Mouse (Mus musculus): ENCODE data around the gene Fam102a. TPM values are rescaled to one million over a fixed set of nuclear protein-coding genes. Genes with fewer than 3 reads are reported as not detected.
A peak's percentile ranks its signal among the peaks of the same experiment; 100 is the strongest.

Fam102a gene
- polyA plus RNA-seq, 1 experiment = 39.0 TPM

DNA sequence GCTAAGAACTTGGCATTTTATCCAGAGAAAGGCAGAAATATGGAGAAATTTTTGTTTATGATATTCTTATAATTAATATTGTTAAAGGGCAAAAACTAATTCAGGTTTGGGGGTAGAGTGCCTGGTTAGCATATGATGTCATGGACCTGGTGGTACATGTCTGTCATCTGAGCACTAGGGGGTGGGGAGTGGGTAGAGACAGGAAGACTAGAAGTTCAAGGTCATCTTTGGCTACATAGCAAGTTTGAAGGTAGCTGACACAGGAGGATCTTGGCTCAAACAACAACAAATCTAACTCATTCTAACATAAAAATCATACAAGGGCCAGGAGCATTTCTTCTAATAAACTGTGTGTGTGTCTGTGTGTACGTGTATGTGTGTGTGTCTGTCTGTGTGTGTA is 6.8 kb upstream of the Fam102a start:
- no peak for DNase-seq
- TF ChIP-seq CTCF (conservative IDR thresholded peaks at IDR 0.05; ENCODE audit: insufficient read depth, insufficient read length, low read depth, low read length) = no peak
- no peak for TF ChIP-seq POLR2A (IDR thresholded peaks at IDR 0.05; ENCODE audit: low read depth, low read length)
- Histone ChIP-seq H3K27me3 (replicated peaks; ENCODE audit: control insufficient read depth, insufficient read depth, low read length) (no peaks in the 10 kb centered on the region), H3K4me1 (ENCODE audit: control insufficient read depth, insufficient read depth, low read length) (peaks cover 12% of the 10 kb centered on the region; the same call in 1 of the 2 replicates), H3K36me3 (ENCODE audit: control insufficient read depth, insufficient read depth, low read length) (no peaks in the 10 kb centered on the region), H3K27ac (ENCODE audit: insufficient read depth, low read depth, low read length) (peak overlapping the region; percentile 70), H3K4me3 (ENCODE audit: insufficient read depth, low read depth, low read length) (peak overlapping the region; percentile 30; the same call in 1 of the 2 replicates)
- 82% methylated on average over 1 of the region's 1 CpGs for WGBS

GRCm38 (mm10) chr2:32530479-32530878 is 4.7 kb upstream of the Fam102a start:
- peak; percentile 55 for DNase-seq
- H3K4me3 ChIP-seq (ENCODE audit: insufficient read depth, low read depth, low read length) = no peak overlapping the region
- TF ChIP-seq CTCF (conservative IDR thresholded peaks at IDR 0.05; ENCODE audit: insufficient read depth, insufficient read length, low read depth, low read length) (no peak), POLR2A (IDR thresholded peaks at IDR 0.05; ENCODE audit: low read depth, low read length) (no peak)
- no peaks in the 10 kb centered on the region for H3K36me3 ChIP-seq (ENCODE audit: control insufficient read depth, insufficient read depth, low read length)
- H3K27ac ChIP-seq (ENCODE audit: insufficient read depth, low read depth, low read length) = no peak overlapping the region
- no peaks in the 10 kb centered on the region for H3K27me3 ChIP-seq (replicated peaks; ENCODE audit: control insufficient read depth, insufficient read depth, low read length)
- WGBS = 80% methylated on average over 2 of the region's 2 CpGs
- H3K4me1 ChIP-seq (ENCODE audit: control insufficient read depth, insufficient read depth, low read length) = peaks cover 15% of the 10 kb centered on the region; the same call in 1 of the 2 replicates

DNA sequence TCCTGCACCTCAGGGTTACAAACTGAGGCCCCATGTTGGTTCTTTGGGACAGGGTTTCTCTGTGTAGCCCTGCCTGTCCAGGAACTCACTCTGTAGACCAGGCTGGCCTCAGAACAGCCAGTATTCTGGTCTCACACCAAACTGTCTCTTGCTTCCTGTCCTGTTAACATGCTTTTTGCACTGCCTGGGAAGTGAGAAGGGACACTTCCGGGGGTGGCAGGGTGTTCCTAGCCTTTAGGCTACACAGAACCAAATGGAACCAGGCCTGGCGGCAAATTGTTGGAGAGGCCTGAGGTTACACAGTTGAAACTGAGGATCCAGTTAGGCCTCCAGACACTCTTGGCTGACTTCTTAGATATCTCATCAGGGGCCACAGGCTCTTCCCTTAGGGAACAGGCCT is 2.0 kb upstream of the Fam102a start:
- no peak overlapping the region for H3K4me3 ChIP-seq (ENCODE audit: insufficient read depth, low read depth, low read length)
- no peak overlapping the region for H3K27ac ChIP-seq (ENCODE audit: insufficient read depth, low read depth, low read length)
- H3K36me3 ChIP-seq (ENCODE audit: control insufficient read depth, insufficient read depth, low read length) = no peaks in the 10 kb centered on the region
- H3K27me3 ChIP-seq (replicated peaks; ENCODE audit: control insufficient read depth, insufficient read depth, low read length) = no peaks in the 10 kb centered on the region
- 80% methylated on average over 2 of the region's 2 CpGs for WGBS
- DNase-seq = no peak
- H3K4me1 ChIP-seq (ENCODE audit: control insufficient read depth, insufficient read depth, low read length) = peaks cover 19% of the 10 kb centered on the region
- no peak for TF ChIP-seq CTCF (conservative IDR thresholded peaks at IDR 0.05; ENCODE audit: insufficient read depth, insufficient read length, low read depth, low read length)
- TF ChIP-seq POLR2A (IDR thresholded peaks at IDR 0.05; ENCODE audit: low read depth, low read length) = no peak

GRCm38 (mm10) chr2:32534061-32534732 is 935 bp upstream of the Fam102a start:
- DNase-seq = peak; percentile 80
- Histone ChIP-seq H3K36me3 (ENCODE audit: control insufficient read depth, insufficient read depth, low read length) (no peaks in the 10 kb centered on the region), H3K27ac (ENCODE audit: insufficient read depth, low read depth, low read length) (peak overlapping the region; percentile 94), H3K27me3 (replicated peaks; ENCODE audit: control insufficient read depth, insufficient read depth, low read length) (no peaks in the 10 kb centered on the region), H3K4me3 (ENCODE audit: insufficient read depth, low read depth, low read length) (peak overlapping the region; percentile 70), H3K4me1 (ENCODE audit: control insufficient read depth, insufficient read depth, low read length) (peaks cover 27% of the 10 kb centered on the region)
- 10% methylated on average over 13 of the region's 13 CpGs for WGBS
- no peak for TF ChIP-seq CTCF (conservative IDR thresholded peaks at IDR 0.05; ENCODE audit: insufficient read depth, insufficient read length, low read depth, low read length)
- TF ChIP-seq POLR2A (IDR thresholded peaks at IDR 0.05; ENCODE audit: low read depth, low read length) = peak; percentile 11

- no peaks in the 10 kb centered on the region for H3K36me3 ChIP-seq (ENCODE audit: control insufficient read depth, insufficient read depth, low read length)
- TF ChIP-seq POLR2A (IDR thresholded peaks at IDR 0.05; ENCODE audit: low read depth, low read length) (peak; percentile 21), CTCF (conservative IDR thresholded peaks at IDR 0.05; ENCODE audit: insufficient read depth, insufficient read length, low read depth, low read length) (no peak)
- peak; percentile 86 for DNase-seq
- WGBS = under 1% methylated on average over 56 of the region's 56 CpGs
- peak overlapping the region; percentile 74 for H3K4me3 ChIP-seq (ENCODE audit: insufficient read depth, low read depth, low read length)
- H3K27ac ChIP-seq (ENCODE audit: insufficient read depth, low read depth, low read length) = peak overlapping the region; percentile 97
- peaks cover 32% of the 10 kb centered on the region for H3K4me1 ChIP-seq (ENCODE audit: control insufficient read depth, insufficient read depth, low read length)
- no peaks in the 10 kb centered on the region for H3K27me3 ChIP-seq (replicated peaks; ENCODE audit: control insufficient read depth, insufficient read depth, low read length)
These were observed 414 bp downstream of the Fam102a start for GRCm38 (mm10) chr2:32535501-32535991.

DNA sequence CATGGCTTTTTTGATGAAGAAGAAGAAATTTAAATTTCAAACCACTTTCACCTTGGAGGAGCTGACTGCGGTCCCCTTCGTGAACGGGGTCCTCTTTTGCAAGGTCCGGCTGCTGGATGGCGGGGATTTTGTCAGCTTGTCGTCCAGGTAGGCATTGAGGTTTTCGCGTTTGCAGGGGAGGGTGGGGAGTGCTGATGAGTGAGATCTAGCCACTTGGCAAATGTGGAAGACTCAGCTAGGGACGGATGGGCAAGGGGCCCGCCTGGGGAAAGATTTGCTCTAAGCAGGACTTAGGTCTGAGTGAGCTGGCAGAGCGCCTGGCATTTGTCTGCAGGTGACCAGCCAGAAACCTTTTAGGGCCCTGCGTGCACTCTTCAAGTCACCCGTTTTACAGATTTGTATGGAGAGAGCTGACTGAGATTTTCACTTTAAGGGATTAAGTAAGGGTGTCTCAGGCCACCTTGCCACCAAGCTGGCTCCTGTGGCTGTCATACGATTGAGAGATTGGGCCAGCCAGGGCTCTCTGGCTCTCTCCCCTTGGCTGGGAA is 1.0 kb downstream of the Fam102a start:
- 4% methylated on average over 14 of the region's 14 CpGs for WGBS
- H3K4me1 ChIP-seq (ENCODE audit: control insufficient read depth, insufficient read depth, low read length) = peaks cover 38% of the 10 kb centered on the region
- H3K27ac ChIP-seq (ENCODE audit: insufficient read depth, low read depth, low read length) = peak overlapping the region; percentile 97
- no peak for TF ChIP-seq POLR2A (IDR thresholded peaks at IDR 0.05; ENCODE audit: low read depth, low read length)
- TF ChIP-seq CTCF (conservative IDR thresholded peaks at IDR 0.05; ENCODE audit: insufficient read depth, insufficient read length, low read depth, low read length) = no peak
- DNase-seq = peak; percentile 82
- no peaks in the 10 kb centered on the region for H3K27me3 ChIP-seq (replicated peaks; ENCODE audit: control insufficient read depth, insufficient read depth, low read length)
- H3K4me3 ChIP-seq (ENCODE audit: insufficient read depth, low read depth, low read length) = peak overlapping the region; percentile 74
- H3K36me3 ChIP-seq (ENCODE audit: control insufficient read depth, insufficient read depth, low read length) = no peaks in the 10 kb centered on the region

DNA sequence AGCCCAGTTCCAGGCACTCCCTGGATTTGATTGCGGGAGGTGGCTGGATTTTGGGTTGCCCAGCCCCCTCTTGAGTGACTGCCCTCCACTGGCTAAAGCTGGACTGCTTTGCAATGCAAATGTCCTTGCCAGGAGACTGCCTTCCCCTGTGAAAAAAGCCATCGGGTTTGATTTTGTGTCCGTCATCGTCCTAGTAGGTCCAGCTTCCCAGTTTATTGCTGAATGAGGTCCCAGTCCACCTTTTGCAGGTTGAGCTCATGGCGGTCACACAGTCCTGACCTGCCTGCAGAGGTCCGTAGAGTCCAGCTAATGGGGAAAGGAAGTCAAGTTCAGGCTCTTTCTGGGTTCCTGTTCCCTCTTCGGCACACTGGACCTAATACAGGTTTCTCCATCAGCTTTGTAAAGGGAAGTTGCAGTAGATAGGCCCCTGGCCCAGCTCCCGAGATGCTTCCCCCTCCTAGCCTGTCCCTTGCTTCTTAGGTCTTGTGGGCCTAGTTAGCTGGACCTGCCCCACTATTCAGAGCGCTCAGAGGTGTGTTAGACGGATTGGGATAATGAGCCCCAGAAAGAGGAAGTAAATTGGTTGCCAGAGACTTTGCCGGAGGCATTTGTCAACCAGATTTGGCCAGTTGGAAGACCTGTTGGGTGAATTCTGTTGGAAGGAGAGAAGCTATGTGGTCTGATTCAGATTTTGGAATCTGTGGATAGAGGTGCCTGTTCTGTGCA is 1.7 kb downstream of the Fam102a start:
- 11% methylated on average over 11 of the region's 11 CpGs for WGBS

More for the DNA sequence above, 1.7 kb downstream of the Fam102a start:
- TF ChIP-seq POLR2A (IDR thresholded peaks at IDR 0.05; ENCODE audit: low read depth, low read length) = no peak
- peak; percentile 51 for TF ChIP-seq CTCF (conservative IDR thresholded peaks at IDR 0.05; ENCODE audit: insufficient read depth, insufficient read length, low read depth, low read length)
- Histone ChIP-seq H3K36me3 (ENCODE audit: control insufficient read depth, insufficient read depth, low read length) (no peaks in the 10 kb centered on the region), H3K4me1 (ENCODE audit: control insufficient read depth, insufficient read depth, low read length) (peaks cover 42% of the 10 kb centered on the region), H3K27me3 (replicated peaks; ENCODE audit: control insufficient read depth, insufficient read depth, low read length) (no peaks in the 10 kb centered on the region), H3K4me3 (ENCODE audit: insufficient read depth, low read depth, low read length) (peak overlapping the region; percentile 74), H3K27ac (ENCODE audit: insufficient read depth, low read depth, low read length) (peak overlapping the region; percentile 97)
- peak; percentile 86 for DNase-seq

All from kidney, adult 2 months (tissue).